Mouse (Mus musculus): Measurements from ENCODE around the gene Mill2. TPM values are rescaled to one million over a fixed set of nuclear protein-coding genes. Genes with fewer than 3 reads are reported as not detected.

The Mill2 gene
- not detected in 4 replicates for total RNA-seq (2023; ENCODE audit: inconsistent age)

GRCm38 (mm10) chr7:18839865-18840264 lies at the start of gene Mill2:
Gene Mill2, plus strand, starts transcription at chr7:18839966.

DNA sequence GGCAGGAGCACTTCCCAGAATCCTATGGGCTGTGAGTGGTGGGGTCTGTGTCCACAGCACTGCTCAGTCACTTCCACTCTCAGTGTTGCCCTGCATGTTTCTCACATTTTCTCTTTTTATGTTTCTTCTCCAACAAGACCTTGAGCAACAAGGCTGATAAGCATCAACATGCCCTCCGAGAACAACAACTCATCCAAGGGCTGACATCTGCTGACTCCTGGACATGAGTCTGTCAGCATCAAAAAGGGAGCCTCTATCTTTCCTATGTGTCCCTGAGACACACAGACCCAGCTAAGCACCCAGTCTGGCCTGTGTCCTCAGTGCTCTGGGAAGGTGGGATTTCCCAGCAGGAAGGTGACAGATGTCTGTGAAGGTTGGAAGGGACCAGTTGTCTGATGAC lies 41.3 kb upstream of the Mill2 start, which contains the start of gene Psg19:
TSS of gene Psg19 (minus strand) at position 101 of the 400 bp plus-strand sequence.

DNA sequence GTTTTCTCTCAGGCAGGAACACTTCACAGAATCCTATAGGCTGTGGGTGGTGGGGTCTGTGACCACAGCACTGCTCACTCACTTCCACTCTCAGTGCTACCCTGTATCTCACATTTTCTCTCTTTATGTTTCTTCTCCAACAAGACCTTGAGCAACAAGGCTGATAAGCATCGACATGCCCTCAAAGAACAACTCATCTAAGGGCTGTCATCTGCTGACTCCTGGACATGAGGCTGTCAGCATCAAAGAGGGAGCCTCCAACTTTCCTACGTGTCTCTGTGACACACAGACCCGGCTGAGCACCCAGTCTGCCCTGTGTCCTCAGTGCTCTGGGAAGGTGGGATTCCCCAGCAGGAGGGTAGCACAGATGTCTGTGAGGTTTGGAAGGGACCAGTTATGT lies 18.3 kb upstream of the Mill2 start, which contains the start of gene Psg17:
TSS of gene Psg17 (minus strand) at position 101 of the 400 bp plus-strand sequence.

DNA sequence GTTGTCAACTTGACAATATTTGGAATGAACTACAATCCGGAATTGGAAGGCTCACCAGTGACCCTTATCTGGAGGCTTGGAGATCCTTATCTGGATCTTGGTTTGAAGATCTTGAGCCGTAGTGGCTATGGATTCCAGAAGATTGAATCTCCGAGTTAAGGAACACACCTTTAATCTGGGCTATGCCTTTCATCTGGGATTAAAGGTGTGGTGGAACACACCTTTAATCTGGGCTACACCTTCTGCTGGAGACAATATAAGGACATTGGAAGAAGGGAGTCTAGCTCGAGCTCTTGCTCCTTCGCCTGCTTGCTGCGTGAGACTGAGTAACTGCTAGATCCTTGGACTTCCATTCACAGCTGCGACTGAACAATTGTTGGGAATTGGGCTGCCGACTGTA lies 31.3 kb downstream of the Mill2 start, which contains the start of gene Pglyrp1:
TSS of gene Pglyrp1 (plus strand) at position 301 of the 400 bp plus-strand sequence.

GRCm38 (mm10) chr7:18910241-18910831 lies 70.6 kb downstream of the Mill2 start, which contains the start of gene Ccdc61:
Gene Ccdc61, minus strand, starts transcription at chr7:18910415.

Other genes starting within 250 kb of the Mill2 start
- not detected in 4 replicates for gene Psg23, start 223.5 kb upstream of the Mill2 start, total RNA-seq (2023; ENCODE audit: inconsistent age)
- not detected in 4 replicates for gene Psg21, start 183.2 kb upstream of the Mill2 start, total RNA-seq (2023; ENCODE audit: inconsistent age)
- gene Psg20, start 153.8 kb upstream of the Mill2 start, total RNA-seq (2023; ENCODE audit: inconsistent age) = not detected in 4 replicates
- gene Psg22, start 121.9 kb upstream of the Mill2 start, total RNA-seq (2023; ENCODE audit: inconsistent age) = not detected in 4 replicates
- not detected in 4 replicates for gene Psg19, start 41.4 kb upstream of the Mill2 start, total RNA-seq (2023; ENCODE audit: inconsistent age)
- gene Psg17, start 18.4 kb upstream of the Mill2 start, total RNA-seq (2023; ENCODE audit: inconsistent age) = not detected in 4 replicates
- 20.5 to 23.4 TPM (median 22.0 TPM) in 4 replicates for gene Pglyrp1, start 31.4 kb downstream of the Mill2 start, total RNA-seq (2023; ENCODE audit: inconsistent age)
- gene Ccdc61, start 70.4 kb downstream of the Mill2 start, total RNA-seq (2023; ENCODE audit: inconsistent age) = 17.6 to 25.4 TPM (median 23.2 TPM) in 4 replicates
- not detected in 4 replicates for gene Nova2, start 85.9 kb downstream of the Mill2 start, total RNA-seq (2023; ENCODE audit: inconsistent age)
- not detected in 4 replicates for gene Nanos2, start 147.4 kb downstream of the Mill2 start, total RNA-seq (2023; ENCODE audit: inconsistent age)
- gene Mypop, start 151.3 kb downstream of the Mill2 start, total RNA-seq (2023; ENCODE audit: inconsistent age) = 1.2 to 2.0 TPM (median 1.5 TPM) in 4 replicates
- gene Irf2bp1, start 164.1 kb downstream of the Mill2 start, total RNA-seq (2023; ENCODE audit: inconsistent age) = 28.5 to 35.3 TPM (median 33.8 TPM) in 4 replicates
- gene Foxa3, start 183.6 kb downstream of the Mill2 start, total RNA-seq (2023; ENCODE audit: inconsistent age) = not detected in 4 replicates
- 99.2 to 117 TPM (median 107 TPM) in 4 replicates for gene Sympk, start 184.4 kb downstream of the Mill2 start, total RNA-seq (2023; ENCODE audit: inconsistent age)
- gene Rsph6a, start 214.7 kb downstream of the Mill2 start, total RNA-seq (2023; ENCODE audit: inconsistent age) = 1.00 TPM in 1 of 4 replicates, not detected in the others
- 19.7 to 23.8 TPM (median 21.4 TPM) in 4 replicates for gene Dmwd, start 236.3 kb downstream of the Mill2 start, total RNA-seq (2023; ENCODE audit: inconsistent age)
- gene Dmpk, start 243.9 kb downstream of the Mill2 start, total RNA-seq (2023; ENCODE audit: inconsistent age) = 15.9 to 23.2 TPM (median 19.0 TPM) in 4 replicates